Comparison of ENCODE assay signal across 8 mouse cellular contexts in genomic region chr19:23055916-23056805, GRCm38 (mm10).
A peak's percentile ranks its signal among the peaks of the same experiment; 100 is the strongest.
DNase-seq lines count a peak whose midpoint lies in the region; ATAC-seq and TF ChIP-seq lines count a peak whose summit lies in the region.

No protein-coding gene starts in this region.

- H3K27me3 ChIP-seq in spleen, adult 2 months (ENCODE audit: control insufficient read depth, insufficient read depth, low read length), result no peaks in the 10 kb centered on the region
- H3K27me3 ChIP-seq in liver, embryonic 11.5 days (replicated peaks; ENCODE audit: control insufficient read depth, insufficient read depth, low read length), result no peaks in the 10 kb centered on the region

- TF ChIP-seq CTCF in spleen, adult 2 months (IDR thresholded peaks at IDR 0.05; ENCODE audit: extremely low read depth, insufficient read depth, insufficient read length, insufficient replicate concordance), result no peak

- H3K27ac ChIP-seq in spleen, adult 2 months (ENCODE audit: insufficient read depth, low read length), result peak overlapping the region; percentile 28; the same call in 1 of the 2 replicates
- no peak overlapping the region for H3K27ac ChIP-seq in liver, embryonic 11.5 days (ENCODE audit: low read depth, low read length)

- H3K9me3 ChIP-seq in liver, embryonic 11.5 days (ENCODE audit: control insufficient read depth, low read length), result no peaks in the 10 kb centered on the region

- no peak for ATAC-seq in liver, embryonic 11.5 days (replicated peaks; ENCODE audit: low FRiP score)
- ATAC-seq in megakaryocyte-erythroid progenitor cell, adult 5-6 weeks (replicated peaks; ENCODE audit: low FRiP score, low TSS enrichment, poor library complexity, severe bottlenecking), result no peak

- no peaks in the 10 kb centered on the region for H3K4me1 ChIP-seq in spleen, adult 2 months (ENCODE audit: control insufficient read depth, insufficient read depth, insufficient read length)
- peaks cover 5% of the 10 kb centered on the region; the same call in 1 of the 2 replicates for H3K4me1 ChIP-seq in liver, embryonic 11.5 days (replicated peaks; ENCODE audit: control insufficient read depth, insufficient read depth, low read length)

- H3K9ac ChIP-seq in liver, embryonic 11.5 days (ENCODE audit: low read depth, low read length), result no peak overlapping the region

- no peak for TF ChIP-seq POLR2A in spleen, adult 2 months (IDR thresholded peaks at IDR 0.05; ENCODE audit: low read depth, low read length)

- peak overlapping the region; percentile 70; the same call in 1 of the 2 replicates for H3K4me2 ChIP-seq in liver, embryonic 11.5 days

- no peaks in the 10 kb centered on the region for H3K36me3 ChIP-seq in spleen, adult 2 months (ENCODE audit: control insufficient read depth, insufficient read depth, low read length)
- H3K36me3 ChIP-seq in liver, embryonic 11.5 days (ENCODE audit: control insufficient read depth, insufficient read depth, low read length), result no peaks in the 10 kb centered on the region

- peak; percentile 7 for DNase-seq in embryo, embryonic 9.5 days (ENCODE audit: extremely low spot score)
- DNase-seq in embryo, embryonic 11 days, result no peak
- DNase-seq in spleen, adult 2 months (ENCODE audit: low read depth in 1 of 2, low spot score in 2 of 2), result no peak
- DNase-seq in spleen, adult 18-20 months, result no peak
- no peak for DNase-seq in liver, embryonic 11.5 days (ENCODE audit: low spot score)
- no peak for DNase-seq in ovary, postnatal 10 days (ENCODE audit: low spot score)
- no peak for DNase-seq in layer of hippocampus, adult 9-10 months (ENCODE audit: low spot score)

- no peak overlapping the region for H3K4me3 ChIP-seq in spleen, adult 2 months (ENCODE audit: extremely low read depth, insufficient read depth, insufficient read length)
- H3K4me3 ChIP-seq in liver, embryonic 11.5 days (ENCODE audit: low read depth, low read length), result no peak overlapping the region

- 85% methylated on average over 5 of the region's 5 CpGs for whole genome bisulfite sequencing in spleen, adult 2 months
- 82% methylated on average over 5 of the region's 5 CpGs for WGBS in liver, embryonic 11.5 days
